Mouse (Mus musculus) limb, embryonic 12.5 days (tissue): ENCODE results near the gene Pfkm. TPM values are rescaled to one million over a fixed set of nuclear protein-coding genes. Genes with fewer than 3 reads are reported as not detected.
A peak's percentile ranks its signal among the peaks of the same experiment; 100 is the strongest.

Source experiments
- ATAC-seq: fragments of 200-750 bp; cut with Nextera tagmentation; 2 replicates; pipeline ENCODE4 v1.8.0; 2017; ENCODE audit warnings: low read depth, moderate TSS enrichment; ENCODE audit not compliant: insufficient number of reproducible peaks, insufficient read depth, low FRiP score, low TSS enrichment
- H3K27ac ChIP-seq: fragments of 300-500 bp; sonication (generic); 2 replicates; pipeline ENCODE4 v1.5.1; 2016; ENCODE audit warnings: mild to moderate bottlenecking, moderate library complexity
- H3K27me3 ChIP-seq: fragments of 300-500 bp; sonication (generic); 2 replicates; pipeline ENCODE4 v1.6.1; 2016; ENCODE audit warnings: mild to moderate bottlenecking, moderate library complexity
- H3K36me3 ChIP-seq: fragments of 300-500 bp; sonication (generic); 2 replicates; pipeline ENCODE4 v1.6.1; 2016; ENCODE audit warnings: mild to moderate bottlenecking, moderate library complexity
- H3K4me1 ChIP-seq: fragments of 300-500 bp; sonication (generic); replicated peaks from 2 replicates; pipeline ENCODE4 v1.6.1; 2016
- H3K4me2 ChIP-seq: fragments of 300-500 bp; sonication (generic); 2 replicates; pipeline ENCODE4 v1.6.1; 2016; ENCODE audit warnings: mild to moderate bottlenecking, moderate library complexity
- H3K4me3 ChIP-seq: fragments of 300-500 bp; sonication (generic); replicated peaks from 2 replicates; pipeline ENCODE4 v1.5.1; 2016; ENCODE audit warnings: mild to moderate bottlenecking
- H3K9ac ChIP-seq: fragments of 300-500 bp; sonication (generic); replicated peaks from 2 replicates; pipeline ENCODE4 v1.6.1; 2016; ENCODE audit warnings: mild to moderate bottlenecking, moderate library complexity
- H3K9me3 ChIP-seq: fragments of 300-500 bp; sonication (generic); 2 replicates; pipeline ENCODE4 v1.6.1; 2016; ENCODE audit warnings: mild to moderate bottlenecking, moderate library complexity
- WGBS: fragments of 180-500 bp; shearing (Covaris S2); methylation state at CpG from one replicate; pipeline ENCODE4 v1.1.7; 2016; 5-methylcytosine and 5-hydroxymethylcytosine counted together
- polyA plus RNA-seq: library from polyadenylated mRNA; unstranded; fragments of >200 nt; fragmentation: Nextera tagmentation; extraction: Ambion mirVana; gene quantifications from 2 replicates; pipeline ENCODE4 v1.2.1, GENCODE M21; 2016

Pfkm gene
- polyA plus RNA-seq, 1 experiment from 2014 or later: 49.4 TPM

DNA sequence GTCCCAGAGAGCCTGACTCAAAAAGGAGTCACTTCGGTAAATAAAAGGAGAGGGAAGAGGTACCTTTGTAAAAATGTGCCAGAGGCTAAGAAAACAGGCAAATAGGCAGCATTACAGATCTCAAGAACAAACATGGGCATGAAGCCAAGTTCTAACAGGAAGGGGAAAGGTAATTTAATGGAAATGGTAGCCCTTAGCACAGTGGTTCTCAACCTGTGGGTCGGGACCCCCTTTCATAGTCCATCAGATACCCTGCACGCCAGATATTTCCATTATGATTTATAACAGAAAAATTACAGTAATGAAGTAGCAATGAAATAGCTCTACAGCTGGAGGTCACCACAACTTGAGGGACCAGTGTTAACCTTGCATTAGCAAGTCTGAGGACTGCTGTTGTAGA lies 84.9 kb downstream of the Pfkm start:
- WGBS: 72% methylated on average over 3 of the region's 3 CpGs

DNA sequence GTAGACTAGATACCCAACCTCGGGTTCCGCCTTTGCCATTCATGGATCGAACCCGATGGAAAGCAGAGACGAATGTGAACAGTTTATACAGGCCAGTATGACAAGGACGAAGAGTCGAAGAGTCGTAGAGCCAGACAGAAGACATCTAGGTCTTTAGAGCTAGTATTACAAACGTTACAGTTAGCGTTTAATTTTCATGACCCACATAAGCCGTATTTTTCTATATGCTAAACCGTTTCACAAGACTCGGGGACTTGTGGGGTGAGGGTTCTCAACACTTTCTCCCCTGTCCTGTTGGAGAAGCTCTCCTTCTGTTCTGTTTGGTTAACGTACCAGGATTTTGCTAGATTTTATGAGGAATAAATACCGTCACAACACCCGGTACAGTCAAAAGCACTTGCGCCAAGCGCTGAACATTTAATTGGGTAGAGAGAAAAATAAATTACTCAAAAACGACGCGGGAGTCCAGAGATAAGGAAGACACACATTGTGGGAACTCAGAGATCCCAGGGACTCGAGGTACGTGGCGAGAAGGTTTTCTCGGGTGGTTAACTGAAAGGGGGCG lies 88.3 kb downstream of the Pfkm start:
- H3K9ac ChIP-seq: peak overlapping the region; percentile 42; the same call in 1 of the 2 replicates
- H3K27ac ChIP-seq: no peak overlapping the region
- H3K4me3 ChIP-seq: peak overlapping the region; percentile 47

More for the DNA sequence above, 84.9 kb downstream of the Pfkm start:
- Histone ChIP-seq H3K9ac (no peak overlapping the region), H3K4me2 (no peak overlapping the region), H3K4me1 (no peaks in the 10 kb centered on the region), H3K36me3 (no peaks in the 10 kb centered on the region), H3K27me3 (peaks cover 36% of the 10 kb centered on the region), H3K9me3 (no peaks in the 10 kb centered on the region), H3K4me3 (no peak overlapping the region), H3K27ac (no peak overlapping the region)
- no peak for ATAC-seq

GRCm38 (mm10) chr15:98181132-98181711 lies 88.8 kb downstream of the Pfkm start:
- Histone ChIP-seq H3K27ac (0 out of 2 replicates have a peak overlapping the region, but pooled peaks have one; percentile 32), H3K4me2 (peak overlapping the region; percentile 58), H3K4me1 (no peaks in the 10 kb centered on the region), H3K27me3 (peaks cover 8% of the 10 kb centered on the region; the same call in 1 of the 2 replicates), H3K9me3 (no peaks in the 10 kb centered on the region), H3K4me3 (peak overlapping the region; percentile 47), H3K9ac (peak overlapping the region; percentile 42; the same call in 1 of the 2 replicates), H3K36me3 (no peaks in the 10 kb centered on the region)
- peak; percentile 98 for ATAC-seq
- WGBS: under 1% methylated on average over 30 of the region's 30 CpGs

More for the DNA sequence above, 88.3 kb downstream of the Pfkm start:
- Histone ChIP-seq H3K9me3 (no peaks in the 10 kb centered on the region), H3K36me3 (no peaks in the 10 kb centered on the region), H3K27me3 (peaks cover 10% of the 10 kb centered on the region), H3K4me1 (no peaks in the 10 kb centered on the region), H3K4me2 (peak overlapping the region; percentile 58)
- no peak for ATAC-seq
- 6% methylated on average over 26 of the region's 26 CpGs for WGBS

Other genes with a start within 250 kb of the Pfkm start
- gene Hdac7, start 248.1 kb upstream of the Pfkm start, polyA plus RNA-seq: 31.5 and 33.6 TPM in 2 replicates
- gene Vdr, start 182.0 kb upstream of the Pfkm start, polyA plus RNA-seq: 0.24 and 0.42 TPM in 2 replicates
- 30.9 and 33.9 TPM in 2 replicates for gene Tmem106c, start 128.4 kb upstream of the Pfkm start, polyA plus RNA-seq
- gene Col2a1, start 87.9 kb upstream of the Pfkm start, polyA plus RNA-seq: 431 and 545 TPM in 2 replicates
- gene Senp1, start 1.2 kb downstream of the Pfkm start, polyA plus RNA-seq: 46.3 and 46.9 TPM in 2 replicates
- gene Asb8, start 73.0 kb downstream of the Pfkm start, polyA plus RNA-seq: 42.4 and 43.5 TPM in 2 replicates
- gene Ccdc184, start 74.6 kb downstream of the Pfkm start, polyA plus RNA-seq: 0.32 and 0.41 TPM in 2 replicates
- not detected in 2 replicates for gene Olfr288, start 103.0 kb downstream of the Pfkm start, polyA plus RNA-seq
- not detected in 2 replicates for gene Gm44579, start 128.4 kb downstream of the Pfkm start, polyA plus RNA-seq
- gene Olfr287, start 128.5 kb downstream of the Pfkm start, polyA plus RNA-seq: not detected in 2 replicates
- not detected in 2 replicates for gene Olfr286, start 141.9 kb downstream of the Pfkm start, polyA plus RNA-seq
- gene H1fnt, start 164.7 kb downstream of the Pfkm start, polyA plus RNA-seq: not detected in 2 replicates
- gene Zfp641, start 203.6 kb downstream of the Pfkm start, polyA plus RNA-seq: 0.29 and 0.52 TPM in 2 replicates
- not detected in 2 replicates for gene Olfr285, start 224.8 kb downstream of the Pfkm start, polyA plus RNA-seq
- not detected in 2 replicates for gene Olfr284, start 248.4 kb downstream of the Pfkm start, polyA plus RNA-seq